Mouse (Mus musculus) heart, postnatal 36 days (tissue): Measurements from ENCODE around the gene Rpl9-ps6. TPM values are rescaled to one million over a fixed set of nuclear protein-coding genes. Genes with fewer than 3 reads are reported as not detected.
"Not testable (repeated sequence)": the region's sequence is repeated elsewhere in the genome, so short reads cannot be mapped to it uniquely, and the experiment has no call there.

Experiments used
- DNase-seq, 2 experiments: peaks; one replicate each; pipeline ENCODE4 v3.0.0; 2021 to 2022
- intact Hi-C: fragments of 180-260 bp; cut with DNase I; formaldehyde crosslinking; loops from one replicate; pipeline ENCODE4 v1.15.1; 2025
- total RNA-seq, 2 experiments: library from RNA; stranded (reverse); gene quantifications; 2 replicates each; pipeline ENCODE4 v1.2.3; 2021

The Rpl9-ps6 gene
- total RNA-seq, 2 experiments from 2014 or later: 27.7 to 36.1 TPM

DNA sequence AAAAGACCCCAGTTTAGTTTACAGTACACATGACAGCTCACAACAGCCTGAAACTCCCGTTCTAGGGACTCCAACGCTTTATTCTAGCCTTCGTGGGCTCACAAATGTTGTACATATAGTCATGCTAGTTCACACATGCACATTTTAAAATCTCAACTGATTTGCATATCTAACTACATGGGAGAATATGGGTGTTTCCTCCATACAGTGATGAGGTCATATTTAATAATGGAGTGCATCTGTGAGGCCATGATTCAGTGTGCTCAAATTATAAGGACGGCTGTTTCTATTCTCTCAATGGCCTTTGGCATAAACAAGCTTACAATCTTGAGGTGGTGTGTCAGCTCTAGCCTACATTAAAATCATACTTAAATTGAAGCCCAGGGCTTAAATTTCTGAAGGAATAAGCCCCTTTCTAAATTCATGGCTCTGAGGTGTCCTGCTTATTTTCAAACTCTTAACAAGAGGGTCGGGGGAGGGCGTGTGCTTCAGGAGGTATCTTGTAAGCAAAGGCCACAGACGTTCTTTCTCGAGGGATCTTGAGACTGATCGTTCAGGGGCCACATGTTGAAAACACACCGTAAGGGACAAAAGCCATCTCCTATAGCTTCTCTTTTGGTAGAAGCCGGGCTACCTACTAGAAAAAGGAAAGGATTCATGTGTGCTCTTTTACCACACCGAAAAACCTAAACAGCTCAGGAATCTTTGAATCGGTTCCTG is 18.7 kb upstream of the Rpl9-ps6 start:
- no peak for DNase-seq
- intact Hi-C loops: loop anchor here (5.0 kb wide), 1 partner anchor 323 kb away; no protein-coding TSS in a partner anchor

DNA sequence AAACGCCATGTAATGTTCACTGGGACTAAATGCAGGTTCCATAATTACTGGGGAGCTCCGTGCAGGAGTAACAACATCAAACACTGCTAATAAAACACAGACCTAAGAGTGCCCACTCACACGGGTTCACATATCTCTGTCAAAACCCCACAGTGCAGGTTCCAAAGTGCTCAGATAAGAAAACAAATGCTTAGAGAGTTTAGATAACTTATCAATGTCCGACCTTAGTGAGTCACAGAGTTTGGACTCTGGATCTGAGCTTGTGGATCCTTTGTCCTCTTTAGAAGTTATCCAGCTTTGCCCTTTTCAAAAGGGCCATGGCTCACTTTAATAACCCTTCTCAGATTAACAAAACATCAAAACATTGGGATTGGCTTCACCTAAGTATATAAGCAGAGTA is 15.1 kb upstream of the Rpl9-ps6 start:
- DNase-seq: no peak
- intact Hi-C loops: no loop called here

DNA sequence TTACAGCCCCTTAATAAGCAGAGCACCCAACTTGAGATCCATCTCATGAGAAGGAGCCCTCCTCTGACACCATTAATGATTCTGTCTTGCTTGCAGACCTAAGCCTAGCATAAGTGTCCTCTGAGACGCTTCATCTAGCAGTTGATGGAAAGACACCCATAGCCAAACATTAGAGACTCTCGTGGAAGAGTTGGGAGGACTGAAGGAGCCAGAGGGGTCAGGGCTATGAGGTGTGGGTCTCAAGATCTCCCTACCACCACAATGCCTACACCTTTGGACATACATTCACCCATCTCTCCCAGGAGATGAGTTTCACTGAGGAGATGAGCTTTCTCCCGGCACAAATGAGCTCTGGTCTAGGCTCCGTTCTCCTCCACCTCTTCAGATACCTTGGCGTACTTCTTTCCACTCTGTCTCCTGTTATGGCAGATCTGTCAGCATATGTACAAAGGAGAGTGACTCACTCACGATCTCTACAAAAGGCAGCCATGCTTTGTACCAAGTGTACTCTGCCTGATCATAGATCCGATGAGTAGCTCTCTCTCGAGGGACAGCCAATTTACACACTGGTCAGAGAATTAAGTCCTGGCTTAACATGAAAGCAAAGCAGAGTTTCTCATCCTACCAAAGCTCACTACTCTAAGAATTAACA is 14.5 kb upstream of the Rpl9-ps6 start:
- no peak for DNase-seq
- intact Hi-C loops: no loop called here

DNA sequence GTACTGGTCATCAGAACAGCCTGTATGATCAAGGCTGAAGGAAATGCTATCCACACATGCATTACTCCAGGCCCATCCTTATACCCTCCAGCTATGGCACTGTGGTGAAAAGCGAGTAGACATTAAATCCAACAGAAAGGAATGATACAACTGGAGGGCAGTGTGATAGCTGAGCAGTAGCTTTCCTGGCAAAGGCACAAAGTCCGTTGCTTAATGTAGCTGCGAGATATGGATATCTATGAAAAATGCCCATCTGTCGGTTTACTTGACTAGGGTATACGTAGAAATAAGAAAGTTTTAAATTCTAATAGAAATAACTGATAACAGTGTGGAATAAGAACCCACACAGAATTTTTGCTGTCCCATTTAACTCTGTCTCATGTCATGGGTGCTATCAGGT is 13.9 kb upstream of the Rpl9-ps6 start:
- DNase-seq: no peak
- intact Hi-C loops: no loop called here

DNA sequence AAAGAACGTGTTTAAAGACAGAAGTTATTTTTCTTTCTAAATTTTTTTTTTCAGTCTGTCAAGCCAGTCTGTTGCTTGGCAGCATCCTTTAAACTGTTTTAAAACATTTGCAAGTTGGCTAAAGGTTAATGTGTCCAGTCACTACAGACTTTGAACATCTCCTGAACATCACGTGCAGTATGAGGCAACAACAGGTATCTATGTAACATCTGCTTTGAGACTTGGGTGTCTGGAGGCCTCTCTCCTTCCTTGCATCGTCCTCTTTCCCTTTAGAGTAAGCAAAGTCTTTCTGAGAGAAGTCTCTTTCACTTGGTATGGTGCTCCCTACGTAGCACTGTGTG is 10.3 kb upstream of the Rpl9-ps6 start:
- intact Hi-C loops: no loop called here
- no peak for DNase-seq

DNA sequence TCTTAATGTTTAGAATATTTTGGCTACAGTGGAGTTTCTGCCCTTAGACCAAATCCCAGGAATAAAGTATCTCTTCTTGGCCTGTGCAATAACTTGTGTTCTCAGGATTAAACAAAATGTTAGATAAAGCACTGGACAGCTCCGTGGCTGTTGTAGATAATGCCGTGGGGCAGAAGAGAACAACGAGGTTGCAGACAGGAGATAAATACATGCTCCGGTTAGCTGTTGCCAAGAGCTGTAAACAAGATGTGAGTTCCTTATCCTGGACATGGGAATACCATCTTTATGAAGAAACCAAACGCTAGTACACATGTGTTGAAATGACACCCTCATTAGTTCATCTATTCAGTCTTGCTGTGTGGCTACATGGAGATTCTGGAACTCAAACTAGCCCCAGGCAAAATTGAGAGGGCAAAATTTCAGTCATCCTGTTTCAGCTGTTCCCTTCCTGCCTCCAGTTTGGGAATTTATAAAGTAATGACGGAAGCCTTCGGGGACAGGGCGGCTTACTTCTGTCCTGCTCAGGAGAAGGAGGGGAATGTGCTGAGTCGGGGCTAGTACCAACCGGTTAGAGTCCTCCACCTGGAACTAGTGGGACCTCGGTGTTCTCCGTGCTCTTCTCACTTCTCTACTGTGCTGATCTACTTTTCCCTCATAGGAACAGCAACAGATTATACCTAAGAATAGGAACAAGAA is 9.8 kb upstream of the Rpl9-ps6 start:
- intact Hi-C loops: no loop called here
- no peak for DNase-seq

DNA sequence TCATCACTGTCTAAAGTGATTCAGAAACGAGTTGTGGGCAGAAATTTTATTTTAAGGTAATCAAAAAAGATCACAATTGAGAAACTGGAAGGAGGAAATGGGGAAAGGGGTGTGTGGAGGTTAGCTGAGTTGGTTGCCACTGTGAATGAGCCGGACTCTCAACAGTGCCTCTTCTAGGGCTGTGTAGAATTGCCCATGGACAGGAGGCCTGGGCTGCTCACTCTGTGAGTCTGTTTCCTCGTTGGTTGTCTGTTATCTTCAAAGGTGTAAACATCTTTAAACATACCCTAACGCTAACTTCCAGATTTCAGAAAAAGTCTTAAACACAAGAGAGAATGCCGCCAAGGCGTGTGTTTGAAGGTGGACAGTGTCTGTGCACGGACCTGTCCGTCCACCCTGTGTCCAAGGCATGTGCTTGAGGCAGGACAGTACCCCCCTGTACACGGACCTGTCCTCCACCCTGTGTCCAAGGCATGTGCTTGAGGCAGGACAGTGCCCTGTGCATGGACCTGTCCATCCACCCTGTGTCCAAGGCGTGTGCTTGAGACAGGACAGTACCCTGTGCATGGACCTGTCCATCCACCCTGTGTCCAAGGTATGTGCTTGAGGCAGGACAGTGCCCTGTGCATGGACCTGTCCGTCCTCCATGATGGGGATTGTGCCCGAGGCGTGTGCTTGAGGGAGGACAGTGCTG is 4.3 kb upstream of the Rpl9-ps6 start:
- no peak for DNase-seq
- intact Hi-C loops: loop anchor here (5.0 kb wide), 1 partner anchor 488 kb away; no protein-coding TSS in a partner anchor

DNA sequence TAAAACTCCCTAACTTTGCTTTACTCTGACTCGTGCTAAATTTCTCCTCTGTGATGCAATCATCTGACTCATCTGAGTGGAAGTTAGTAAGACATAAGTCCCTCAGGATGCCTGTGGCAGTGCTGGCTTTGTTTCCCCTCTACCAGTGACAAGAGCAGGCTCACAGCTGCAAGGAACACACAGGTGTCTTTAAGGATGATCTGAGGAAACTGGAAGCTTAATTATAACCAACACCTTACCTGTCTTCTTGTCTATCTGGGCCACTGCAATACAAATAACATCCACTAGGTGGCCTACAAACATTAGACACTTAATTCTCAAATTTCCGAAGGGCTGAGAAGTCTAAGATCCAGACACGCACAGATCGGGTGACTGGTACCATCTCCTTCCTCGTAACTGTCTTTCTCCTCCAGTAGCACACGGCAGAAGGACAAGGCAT is 3.7 kb upstream of the Rpl9-ps6 start:
- DNase-seq: peak; percentile 35 to 46
- intact Hi-C loops: loop anchor here (5.0 kb wide), 1 partner anchor 488 kb away; no protein-coding TSS in a partner anchor

DNA sequence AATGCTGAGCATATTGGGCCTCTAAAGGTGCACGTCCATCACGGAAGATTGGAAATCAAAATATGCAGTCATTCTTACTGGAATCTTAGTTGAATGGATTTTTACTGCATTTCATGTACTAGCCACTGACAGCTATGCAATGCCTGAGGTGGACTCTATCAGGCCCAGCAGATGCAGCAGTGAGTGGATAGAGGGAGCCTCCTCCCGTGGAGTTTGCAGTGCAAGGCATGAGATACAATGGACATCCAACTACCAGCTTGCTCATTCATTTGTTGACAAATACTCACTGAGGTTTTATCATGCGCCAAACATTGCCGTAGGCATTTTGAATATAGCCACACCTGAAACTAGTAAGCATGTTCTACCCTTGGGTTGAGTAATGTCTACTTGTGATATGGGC is 947 bp upstream of the Rpl9-ps6 start:
- intact Hi-C loops: no loop called here
- no peak for DNase-seq

DNA sequence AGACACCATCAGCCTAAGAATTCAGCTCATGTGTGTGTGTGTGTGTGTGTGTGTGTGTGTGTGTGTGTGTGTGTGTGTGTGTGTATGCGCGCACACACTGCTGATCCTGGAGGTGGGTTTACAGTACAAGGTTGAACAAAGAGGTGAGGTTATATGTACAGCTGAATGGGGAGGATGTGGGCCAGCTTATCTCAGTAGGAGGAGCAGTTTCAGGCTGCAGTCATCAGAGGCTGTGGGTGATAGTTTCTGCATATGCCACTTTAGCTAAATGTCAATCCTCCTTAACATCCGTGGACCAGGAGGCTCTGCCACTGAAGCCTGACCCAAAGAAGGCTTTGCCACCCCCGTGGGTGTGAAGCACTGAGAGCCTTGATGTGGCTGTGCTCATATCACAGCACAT is 1.1 kb downstream of the Rpl9-ps6 start:
- DNase-seq: no peak
- intact Hi-C loops: no loop called here

DNA sequence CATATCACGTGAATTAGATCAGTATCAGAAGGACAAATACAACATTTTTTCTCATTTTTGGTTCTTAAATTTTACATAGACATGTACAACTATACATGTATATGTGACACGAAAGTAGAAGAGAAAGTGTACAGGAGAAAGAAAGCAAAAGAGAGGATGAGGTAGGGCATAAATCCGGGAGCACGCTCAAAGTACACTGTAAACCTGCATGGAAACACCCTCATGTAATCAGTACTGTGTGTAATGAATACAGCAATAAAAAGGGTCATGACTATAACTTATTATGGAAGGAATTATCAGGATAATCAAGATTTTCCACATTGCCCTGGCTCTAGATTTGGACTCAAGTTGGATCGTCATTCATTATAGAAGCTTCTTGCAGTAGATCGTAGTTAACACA is 3.3 kb downstream of the Rpl9-ps6 start:
- intact Hi-C loops: no loop called here
- no peak for DNase-seq

DNA sequence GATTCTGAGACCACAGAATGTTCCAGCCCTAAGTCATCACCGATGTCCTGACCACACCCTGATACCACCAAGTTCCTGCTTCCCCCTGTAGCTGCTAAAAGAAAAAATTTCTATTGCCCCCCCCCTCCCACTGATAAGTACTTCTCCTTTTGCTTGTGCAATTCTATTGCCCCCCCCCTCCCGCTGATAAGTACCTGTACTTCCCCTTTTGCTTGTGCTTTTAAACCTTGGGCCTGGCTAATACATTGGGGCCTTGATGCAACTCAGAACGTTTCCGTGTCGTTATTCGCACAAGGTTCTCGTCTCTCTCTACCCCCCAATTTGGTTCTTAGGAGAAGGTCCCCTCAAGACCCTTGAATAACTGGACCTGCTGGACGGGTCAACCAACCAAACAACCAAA is 8.7 kb downstream of the Rpl9-ps6 start:
- DNase-seq, intact Hi-C loops: not testable (repeated sequence)

DNA sequence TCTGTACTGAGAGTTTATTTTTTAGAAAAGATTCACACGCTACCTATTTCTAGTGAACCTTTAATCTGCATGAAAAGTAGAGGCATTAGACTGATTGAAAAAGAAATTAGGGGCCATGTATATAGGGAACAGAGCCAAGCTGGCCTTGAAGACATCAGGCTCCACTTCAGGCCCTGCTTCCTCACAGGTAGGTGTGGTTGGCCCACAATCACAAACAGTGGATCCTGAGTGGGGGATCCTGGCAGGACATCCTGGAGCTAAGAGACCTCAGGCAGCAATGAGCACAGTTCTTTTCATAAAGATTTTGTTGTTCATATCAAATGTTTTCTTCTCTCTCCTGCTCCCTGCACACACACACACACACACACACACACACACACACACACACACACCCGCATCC is 9.6 kb downstream of the Rpl9-ps6 start:
- intact Hi-C loops: no loop called here
- DNase-seq: no peak

DNA sequence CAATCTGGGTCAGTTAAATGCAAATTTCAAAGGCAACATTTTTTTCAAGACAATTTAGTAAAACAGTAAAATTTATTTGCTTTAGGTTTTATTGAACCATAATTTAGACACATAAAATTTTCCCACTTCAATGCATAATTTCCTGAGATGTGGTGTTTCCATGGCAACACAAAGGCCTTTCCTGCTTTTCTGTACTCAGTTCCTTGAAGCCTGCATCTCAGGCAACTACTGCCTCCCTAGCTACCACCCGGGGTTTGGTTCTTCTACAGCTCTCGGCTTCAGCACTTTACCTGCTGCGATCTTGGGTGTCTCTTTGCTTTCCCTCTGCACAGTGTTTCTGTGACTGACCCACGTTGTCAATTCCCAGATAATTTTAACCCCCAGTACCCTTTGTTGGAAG is 14.1 kb downstream of the Rpl9-ps6 start:
- intact Hi-C loops: no loop called here
- no peak for DNase-seq

DNA sequence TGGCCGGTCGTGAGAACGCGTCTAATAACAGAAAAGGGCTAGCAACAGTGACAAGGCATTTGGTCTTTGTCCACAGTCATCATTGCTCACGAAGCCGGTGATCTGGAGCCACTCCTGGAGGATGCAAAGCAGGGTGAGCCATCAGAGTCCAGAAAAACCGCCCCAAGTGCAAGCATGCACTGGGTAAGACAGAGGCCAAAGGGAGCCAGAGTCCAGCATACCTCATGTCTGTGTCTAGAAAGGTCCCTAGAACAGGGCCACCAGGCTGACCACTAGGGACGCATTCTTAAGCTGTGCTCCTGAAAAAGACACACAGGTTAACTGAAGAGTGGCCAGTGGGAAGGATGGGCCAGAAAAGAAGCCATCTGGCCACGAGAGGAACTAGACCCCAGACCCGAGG is 17.4 kb downstream of the Rpl9-ps6 start:
- DNase-seq: no peak
- intact Hi-C loops: no loop called here

DNA sequence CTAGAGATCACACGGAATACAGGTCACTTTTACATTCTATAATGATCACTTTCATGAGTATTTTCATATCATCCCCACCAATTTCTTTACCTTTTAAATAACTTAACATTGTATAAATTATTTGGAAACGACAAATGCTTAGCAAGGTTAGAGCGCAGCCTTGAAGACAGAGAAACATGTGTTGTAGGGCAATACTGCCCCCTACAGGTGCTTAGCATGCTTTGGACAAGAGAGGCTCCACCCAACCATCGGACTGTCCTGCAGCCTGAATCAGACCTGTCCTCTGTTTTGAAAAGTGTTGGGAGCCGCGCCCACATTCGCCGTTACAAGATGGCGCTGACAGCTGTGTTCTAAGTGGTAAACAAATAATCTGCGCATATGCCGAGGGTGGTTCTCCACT is 24.8 kb downstream of the Rpl9-ps6 start:
- intact Hi-C loops: no loop called here
- DNase-seq: peak; percentile 21 to 29

DNA sequence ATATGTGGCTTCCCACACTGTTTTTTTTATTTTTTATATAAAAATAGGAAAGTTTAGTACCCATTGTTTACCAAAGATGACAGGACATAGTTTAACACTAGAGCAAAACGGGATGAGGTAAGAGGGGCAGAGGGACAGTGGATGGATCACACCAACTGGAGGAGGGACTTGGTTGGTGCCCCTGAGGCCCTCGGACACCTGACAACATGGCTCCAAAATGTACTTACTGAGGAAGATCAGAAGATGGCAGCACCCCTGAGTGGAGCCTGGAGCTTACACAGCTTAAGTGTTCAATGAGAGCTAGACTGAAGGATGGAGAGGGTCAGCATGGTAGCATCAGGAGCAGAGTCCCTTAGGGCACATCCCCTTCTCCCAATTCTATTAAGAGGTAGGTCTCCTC is 27.0 kb downstream of the Rpl9-ps6 start:
- no peak for DNase-seq
- intact Hi-C loops: no loop called here

DNA sequence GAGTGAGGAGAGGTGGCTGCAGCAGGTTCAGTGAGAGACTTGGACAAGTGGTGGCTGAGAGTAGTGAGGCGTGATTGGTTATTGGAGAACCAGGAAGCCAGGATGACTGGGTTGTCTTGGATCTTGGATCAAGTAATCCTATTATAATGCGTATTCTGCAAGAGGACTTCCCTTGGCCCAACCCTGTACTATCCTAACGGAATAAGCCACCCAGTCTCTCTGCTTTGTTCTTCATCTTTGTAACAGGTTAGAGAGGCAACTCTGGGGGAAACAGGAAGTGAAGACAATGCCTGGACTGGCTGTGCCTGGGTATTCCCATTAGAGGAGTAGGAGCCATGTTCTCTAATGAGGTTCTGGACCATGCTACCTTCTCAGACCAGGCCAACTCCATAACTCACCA is 40.5 kb downstream of the Rpl9-ps6 start:
- intact Hi-C loops: no loop called here
- no peak for DNase-seq

DNA sequence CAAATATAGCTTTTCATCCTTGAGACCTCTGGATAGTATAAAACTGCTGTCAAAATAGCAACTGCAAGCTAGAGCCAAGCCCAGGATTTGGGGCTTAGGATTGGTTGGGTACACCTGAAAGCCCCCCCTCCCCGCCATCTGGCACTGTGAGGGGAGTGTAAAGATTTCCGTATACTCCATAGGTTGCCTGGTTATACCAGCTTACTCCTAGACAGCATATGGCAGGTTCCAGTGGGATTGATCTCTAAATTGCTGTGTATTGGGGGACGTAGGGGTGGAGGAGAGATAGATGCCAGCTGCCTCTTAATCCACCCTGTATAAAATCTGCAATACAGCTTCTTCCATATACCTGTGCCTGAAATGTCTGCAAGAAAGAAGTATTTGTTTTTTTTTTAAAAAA is 41.7 kb downstream of the Rpl9-ps6 start:
- DNase-seq: no peak
- intact Hi-C loops: no loop called here

DNA sequence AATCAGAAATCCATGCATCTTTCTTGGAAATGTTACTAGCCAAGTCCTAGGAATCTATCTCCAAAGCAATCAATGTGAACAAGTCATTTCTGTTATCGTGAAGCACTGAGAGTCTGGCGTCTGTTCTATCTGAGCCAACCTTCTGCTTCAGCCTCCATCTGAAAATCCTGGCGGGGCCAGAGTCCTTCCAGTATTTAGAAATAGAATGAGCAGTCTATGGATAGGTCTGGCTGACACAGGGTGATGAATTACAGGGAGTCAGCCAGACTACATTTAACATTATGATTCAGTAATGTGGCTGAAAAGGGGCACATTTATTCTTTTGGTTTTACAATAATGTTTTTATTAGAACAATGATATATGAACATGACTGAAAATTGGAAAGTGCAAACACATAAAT is 47.3 kb downstream of the Rpl9-ps6 start:
- DNase-seq: no peak
- intact Hi-C loops: no loop called here

DNA sequence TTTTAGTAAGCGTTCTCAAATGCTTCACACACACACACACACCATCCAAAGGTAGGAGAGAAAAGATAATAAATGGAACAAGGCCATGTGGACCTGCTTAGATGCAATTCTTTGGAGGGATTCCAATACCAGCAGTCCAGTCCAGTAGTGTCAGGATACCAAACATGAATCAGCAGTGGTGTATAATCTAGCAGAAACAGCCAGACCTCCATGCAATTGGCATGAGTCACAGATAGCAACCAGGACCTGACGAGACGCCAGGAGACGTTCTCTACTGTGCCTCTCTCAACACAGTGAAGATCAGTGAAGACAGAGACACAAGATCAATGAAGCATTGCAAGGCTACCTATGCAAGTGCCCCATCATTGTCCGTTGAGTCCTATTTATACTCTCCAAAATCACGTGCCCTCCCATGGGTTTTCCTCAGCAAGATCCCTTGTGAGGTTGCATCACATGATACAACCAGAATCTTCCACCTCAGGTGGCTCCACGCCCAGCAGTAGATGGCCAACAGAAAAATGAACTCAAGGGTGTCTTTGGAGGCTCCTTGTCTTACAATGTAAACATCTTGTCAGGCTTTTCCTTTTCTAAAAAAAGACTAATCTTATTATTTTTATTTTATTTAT is 49.6 kb downstream of the Rpl9-ps6 start:
- no peak for DNase-seq
- intact Hi-C loops: no loop called here
